Mouse (Mus musculus): ENCODE data around the gene Tas1r3.

GRCm38 (mm10) chr4:155859318-155859717 is 3.8 kb downstream of the Tas1r3 start:
- no peak for TF ChIP-seq CTCF (IDR thresholded peaks at IDR 0.05; ENCODE audit: low read depth, low read length)
- TF ChIP-seq POLR2A (IDR thresholded peaks at IDR 0.05; ENCODE audit: extremely low read depth, insufficient read depth, low read length): no peak
